Mouse (Mus musculus): ENCODE data around the gene Slc17a8.
"Not testable (repeated sequence)": the region's sequence is repeated elsewhere in the genome, so short reads cannot be mapped to it uniquely, and the experiment has no call there.

Slc17a8 gene

GRCm38 (mm10) chr10:89588708-89589107 is 32.3 kb downstream of the Slc17a8 start:
- no peak for DNase-seq

- no peak for DNase-seq
Measured at GRCm38 (mm10) chr10:89584709-89585108, 36.3 kb downstream of the Slc17a8 start.

GRCm38 (mm10) chr10:89578801-89579200 is 42.3 kb downstream of the Slc17a8 start:
- DNase-seq: peak in 1 of 2 experiments; percentile 41

GRCm38 (mm10) chr10:89577666-89578065 is 43.4 kb downstream of the Slc17a8 start:
- no peak for DNase-seq

GRCm38 (mm10) chr10:89573421-89573820 is 47.6 kb downstream of the Slc17a8 start:
- no peak for DNase-seq

GRCm38 (mm10) chr10:89572946-89573345 is 48.1 kb downstream of the Slc17a8 start:
- DNase-seq: no peak

GRCm38 (mm10) chr10:89567391-89567790 is 53.7 kb downstream of the Slc17a8 start:
- no peak for DNase-seq

GRCm38 (mm10) chr10:89565301-89566022 is 55.6 kb downstream of the Slc17a8 start:
- DNase-seq: no peak

GRCm38 (mm10) chr10:89562113-89562512 is 58.9 kb downstream of the Slc17a8 start:
- no peak for DNase-seq

GRCm38 (mm10) chr10:89559351-89559750 is 61.7 kb downstream of the Slc17a8 start:
- no peak for DNase-seq

- DNase-seq: not testable (repeated sequence)
Measured at GRCm38 (mm10) chr10:89554885-89555284, 66.2 kb downstream of the Slc17a8 start.

GRCm38 (mm10) chr10:89553855-89554254 is 67.2 kb downstream of the Slc17a8 start:
- not testable (repeated sequence) for DNase-seq

GRCm38 (mm10) chr10:89553015-89553414 is 68.0 kb downstream of the Slc17a8 start:
- no peak for DNase-seq

GRCm38 (mm10) chr10:89551657-89552056 is 69.4 kb downstream of the Slc17a8 start:
- DNase-seq: no peak

GRCm38 (mm10) chr10:89548028-89548427 is 73.0 kb downstream of the Slc17a8 start:
- DNase-seq: no peak

GRCm38 (mm10) chr10:89546989-89547388 is 74.1 kb downstream of the Slc17a8 start:
- DNase-seq: no peak

GRCm38 (mm10) chr10:89543867-89544266 is 77.2 kb downstream of the Slc17a8 start:
- DNase-seq: no peak

- no peak for DNase-seq
Measured at GRCm38 (mm10) chr10:89542321-89542720, 78.7 kb downstream of the Slc17a8 start.

GRCm38 (mm10) chr10:89532929-89533727 is 87.9 kb downstream of the Slc17a8 start, which contains the start of gene Nr1h4:
Gene Nr1h4 (minus strand): TSS chr10:89533585.
- DNase-seq: no peak

GRCm38 (mm10) chr10:89532451-89532850 is 88.6 kb downstream of the Slc17a8 start:
- no peak for DNase-seq

- no peak for DNase-seq
Measured at GRCm38 (mm10) chr10:89531976-89532375, 89.1 kb downstream of the Slc17a8 start.

GRCm38 (mm10) chr10:89531194-89531634 is 89.8 kb downstream of the Slc17a8 start:
- no peak for DNase-seq

- DNase-seq: no peak
Measured at GRCm38 (mm10) chr10:89527054-89527453, 94.0 kb downstream of the Slc17a8 start.

GRCm38 (mm10) chr10:89525823-89526222 is 95.2 kb downstream of the Slc17a8 start:
- no peak for DNase-seq
